Mouse (Mus musculus): ENCODE results near the gene Crybg3. TPM values are rescaled to one million over a fixed set of nuclear protein-coding genes. Genes with fewer than 3 reads are reported as not detected.

The Crybg3 gene
- 7.2 and 7.8 TPM in 2 replicates for polyA plus RNA-seq (2016; fragmentation: Nextera tagmentation; extraction: Ambion mirVana)

DNA sequence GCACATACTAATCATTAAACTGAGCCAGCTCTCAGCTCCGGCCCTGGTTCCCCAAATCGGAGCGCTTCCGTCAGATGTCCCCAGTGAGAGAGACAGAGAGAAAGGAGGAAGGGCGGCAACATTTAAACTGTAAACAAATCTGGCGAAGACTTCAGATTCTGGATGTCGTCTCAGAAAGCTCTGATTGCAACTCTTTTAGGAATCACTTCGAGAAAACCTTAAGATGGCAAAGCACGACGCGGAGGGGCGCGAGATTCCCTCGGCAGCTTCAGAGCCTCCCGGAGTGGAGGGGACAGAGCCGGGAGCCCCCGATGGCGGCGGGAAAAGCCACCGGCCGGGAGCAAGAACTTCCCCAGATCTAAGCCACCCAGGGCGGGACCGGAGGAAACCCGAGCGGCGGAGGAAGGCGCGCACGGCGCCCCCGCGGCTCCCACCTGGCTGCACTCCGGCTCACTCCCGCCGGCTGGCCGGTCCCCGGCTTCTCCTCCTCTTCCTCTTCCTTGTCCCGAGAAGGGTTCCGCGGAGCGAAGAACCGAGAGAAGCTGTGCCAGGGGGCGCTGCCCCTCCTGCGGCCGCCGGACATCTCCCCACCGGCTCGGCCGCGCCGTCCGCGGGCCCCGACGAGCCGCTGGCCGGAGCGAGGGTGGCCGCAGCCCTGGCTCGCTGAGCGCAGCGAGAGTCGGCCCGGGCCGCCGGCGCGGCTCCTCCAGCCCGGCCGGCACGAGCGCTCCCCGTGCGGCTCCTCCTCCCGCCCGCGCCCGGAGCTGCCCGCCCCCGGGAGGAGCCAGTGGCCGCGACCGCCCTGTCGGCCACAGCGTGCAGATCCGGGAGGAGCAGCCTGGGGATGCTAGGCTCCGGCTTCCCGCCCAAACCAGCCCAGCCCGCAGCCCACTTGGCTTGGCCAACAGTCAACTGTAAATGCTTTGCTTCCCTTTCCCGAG is at the start of gene Crybg3:
Gene Crybg3 (minus strand): TSS at position 669 of the 941 bp plus-strand sequence.
- DNase-seq (ENCODE audit: low spot score) = peak; percentile 84
- H3K27ac ChIP-seq = peak within 1 kb of the TSS; percentile 97
- H3K9me3 ChIP-seq (replicated peaks) = no peaks in the 10 kb centered on the region
- WGBS = under 1% methylated on average over 68 of the region's 90 CpGs
- H3K36me3 ChIP-seq = no peaks in the 10 kb centered on the region
- peak within 1 kb of the TSS; percentile 88 for H3K4me3 ChIP-seq
- no peaks in the 10 kb centered on the region for H3K27me3 ChIP-seq (ENCODE audit: low read depth, poor library complexity, severe bottlenecking)
- peaks cover 44% of the 10 kb centered on the region for H3K4me1 ChIP-seq

DNA sequence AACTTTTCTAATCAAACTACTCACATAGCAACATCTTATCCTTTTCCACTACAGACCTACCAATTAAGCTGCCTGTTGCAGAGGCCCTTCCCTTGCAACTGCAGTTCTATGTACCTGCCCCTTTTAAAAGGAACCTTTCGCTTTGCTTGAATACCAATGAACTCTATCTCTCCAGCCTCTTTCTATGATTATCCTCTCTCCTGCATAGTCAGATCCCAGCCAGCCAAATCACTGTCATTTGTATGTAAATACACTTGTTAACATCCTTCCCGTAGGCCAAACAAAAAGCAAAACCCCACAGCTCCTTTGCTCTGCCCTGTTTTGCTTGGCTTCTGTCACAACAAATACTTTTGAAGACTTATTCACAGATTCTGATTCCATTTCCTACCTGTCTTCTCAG is 43.0 kb upstream of the Crybg3 start:
- Histone ChIP-seq H3K36me3 (no peaks in the 10 kb centered on the region), H3K4me3 (no peak overlapping the region), H3K27me3 (ENCODE audit: low read depth, poor library complexity, severe bottlenecking) (no peaks in the 10 kb centered on the region; the same call in 1 of the 2 replicates), H3K9me3 (replicated peaks) (no peaks in the 10 kb centered on the region), H3K4me1 (no peaks in the 10 kb centered on the region), H3K27ac (no peak overlapping the region)
- WGBS = 58% methylated on average over 2 of the region's 2 CpGs
- DNase-seq (ENCODE audit: low spot score) = no peak

DNA sequence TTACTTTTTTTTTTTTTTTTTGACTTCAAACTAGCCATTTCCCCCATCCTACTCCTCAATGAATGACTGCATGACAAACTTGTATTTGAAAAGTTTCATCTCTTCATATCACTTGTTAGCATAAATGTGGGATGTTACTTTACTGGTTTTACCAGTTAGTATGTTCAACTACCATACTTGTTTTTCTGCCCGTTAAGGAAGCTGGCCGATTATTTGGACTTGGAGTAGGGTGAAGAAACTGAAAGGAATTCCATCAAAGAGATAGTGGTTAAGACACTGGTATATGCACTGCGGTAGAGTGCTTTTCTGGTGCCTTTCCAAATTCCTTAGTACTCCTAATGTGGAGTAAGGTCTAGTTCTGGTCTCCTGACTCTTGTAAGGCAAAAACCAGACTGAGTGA is 39.2 kb upstream of the Crybg3 start:
- peaks cover 8% of the 10 kb centered on the region; the same call in 1 of the 2 replicates for H3K4me1 ChIP-seq
- H3K9me3 ChIP-seq (replicated peaks) = no peaks in the 10 kb centered on the region
- DNase-seq (ENCODE audit: low spot score) = no peak
- 91% methylated on average over 3 of the region's 3 CpGs for WGBS
- no peaks in the 10 kb centered on the region for H3K36me3 ChIP-seq
- no peaks in the 10 kb centered on the region; the same call in 1 of the 2 replicates for H3K27me3 ChIP-seq (ENCODE audit: low read depth, poor library complexity, severe bottlenecking)
- no peak overlapping the region; the same call in 1 of the 2 replicates for H3K27ac ChIP-seq
- H3K4me3 ChIP-seq = peak overlapping the region; percentile 76; the same call in 1 of the 2 replicates

DNA sequence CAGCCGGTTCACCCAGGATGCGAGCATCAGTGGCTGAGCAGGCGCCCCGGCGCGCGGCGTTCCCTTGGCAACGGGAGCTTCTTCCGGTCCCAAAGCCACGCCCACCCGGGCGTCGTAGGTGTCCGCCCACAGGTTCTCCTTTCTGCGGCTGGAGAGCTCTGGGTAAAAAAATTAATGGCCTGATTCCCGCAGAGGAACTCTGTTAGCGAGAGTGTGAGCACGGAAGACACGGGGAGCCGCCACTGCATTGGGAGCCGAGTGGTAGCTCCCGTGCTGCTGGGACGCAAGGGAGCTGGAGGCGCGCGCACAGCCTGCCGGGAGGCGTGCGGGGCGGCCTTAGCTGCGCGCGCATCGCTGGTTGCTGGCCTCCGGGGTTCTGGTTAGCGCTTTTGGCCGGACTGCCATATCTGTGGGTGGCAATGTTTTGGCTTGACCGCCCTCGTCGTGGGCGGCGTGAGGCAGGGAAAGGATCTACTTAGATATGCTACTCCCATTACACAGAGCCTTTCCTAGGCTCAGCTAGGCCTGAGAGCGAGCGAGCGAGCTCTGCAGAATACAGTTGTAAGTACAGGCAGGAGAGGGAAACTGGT is 38.4 kb upstream of the Crybg3 start, which contains the start of gene Arl6:
Gene Arl6 (minus strand): TSS at position 290 of the 590 bp plus-strand sequence.
- H3K27me3 ChIP-seq (ENCODE audit: low read depth, poor library complexity, severe bottlenecking) = no peaks in the 10 kb centered on the region; the same call in 1 of the 2 replicates
- DNase-seq (ENCODE audit: low spot score) = peak; percentile 98
- no peaks in the 10 kb centered on the region for H3K9me3 ChIP-seq (replicated peaks)
- under 1% methylated on average over 46 of the region's 46 CpGs for WGBS
- H3K4me3 ChIP-seq = peak within 1 kb of the TSS; percentile 76
- H3K36me3 ChIP-seq = no peaks in the 10 kb centered on the region; the same call in 1 of the 2 replicates
- H3K4me1 ChIP-seq = peaks cover 8% of the 10 kb centered on the region; the same call in 1 of the 2 replicates
- H3K27ac ChIP-seq = peak within 1 kb of the TSS; percentile 96

DNA sequence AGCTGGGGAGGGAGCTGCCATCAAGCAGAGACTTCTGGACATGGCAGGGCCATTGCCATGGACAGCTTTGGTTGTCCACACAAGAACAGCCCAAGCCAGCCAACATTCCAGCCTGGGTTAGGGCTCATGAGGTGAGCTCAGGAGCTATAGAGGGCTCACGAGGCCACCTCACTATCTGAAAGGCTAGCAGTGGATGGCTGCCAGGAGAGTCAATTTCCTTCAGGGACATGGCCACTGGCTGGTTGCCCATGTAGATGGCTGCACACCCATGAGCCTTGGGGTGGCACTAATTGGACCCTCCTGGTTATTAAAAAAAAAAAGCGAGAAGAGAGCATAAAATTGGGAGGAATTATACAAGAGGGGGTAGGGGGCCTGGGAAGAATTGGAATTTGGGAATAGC is 33.8 kb upstream of the Crybg3 start:
- 93% methylated on average over 2 of the region's 2 CpGs for WGBS
- H3K4me3 ChIP-seq = no peak overlapping the region
- H3K27me3 ChIP-seq (ENCODE audit: low read depth, poor library complexity, severe bottlenecking) = no peaks in the 10 kb centered on the region
- H3K36me3 ChIP-seq = peaks cover 20% of the 10 kb centered on the region
- DNase-seq (ENCODE audit: low spot score) = no peak
- no peaks in the 10 kb centered on the region for H3K9me3 ChIP-seq (replicated peaks)
- no peak overlapping the region for H3K27ac ChIP-seq
- peaks cover 8% of the 10 kb centered on the region; the same call in 1 of the 2 replicates for H3K4me1 ChIP-seq

DNA sequence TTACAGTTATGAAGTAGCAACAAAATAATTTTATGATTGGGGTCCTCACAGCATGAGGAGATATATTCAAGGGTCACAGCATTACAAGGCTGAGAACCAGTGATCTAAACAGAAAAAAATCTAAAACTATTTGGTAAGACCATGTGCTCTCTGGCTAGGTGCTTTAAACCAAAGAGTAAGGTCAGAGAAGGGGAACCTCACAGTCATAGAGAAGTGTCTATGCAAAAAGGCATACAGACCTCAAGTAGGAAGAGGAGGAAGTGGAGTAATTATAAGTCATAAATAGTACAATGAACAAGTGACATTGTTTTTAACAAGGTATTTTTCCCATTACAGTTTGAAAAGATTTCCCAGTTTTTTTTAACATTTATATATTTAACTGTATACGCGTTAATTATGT is 20.8 kb upstream of the Crybg3 start:
- no peaks in the 10 kb centered on the region for H3K9me3 ChIP-seq (replicated peaks)
- H3K36me3 ChIP-seq = no peaks in the 10 kb centered on the region
- H3K27me3 ChIP-seq (ENCODE audit: low read depth, poor library complexity, severe bottlenecking) = no peaks in the 10 kb centered on the region
- WGBS = 99% methylated on average over 2 of the region's 2 CpGs
- H3K4me3 ChIP-seq = no peak overlapping the region
- no peak for DNase-seq (ENCODE audit: low spot score)
- H3K4me1 ChIP-seq = no peaks in the 10 kb centered on the region
- no peak overlapping the region for H3K27ac ChIP-seq

DNA sequence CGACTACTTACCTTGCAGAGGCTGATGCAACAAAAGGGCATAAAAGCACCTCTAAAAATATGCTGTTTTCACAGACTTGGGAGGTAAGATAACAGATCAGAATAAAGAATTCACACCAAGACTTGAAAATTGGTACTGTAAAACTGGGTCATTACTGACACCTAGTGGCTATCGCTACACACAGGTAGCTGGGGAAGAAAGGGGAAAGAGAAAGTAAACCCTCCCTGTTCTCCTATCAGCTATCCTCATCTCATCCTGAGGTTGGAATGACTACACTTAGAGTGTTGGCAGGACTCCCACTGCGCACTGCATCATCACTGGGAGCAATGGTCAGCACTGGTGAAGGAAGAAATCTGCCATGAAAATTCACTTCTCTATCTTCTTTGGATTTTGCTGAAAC is 16.4 kb upstream of the Crybg3 start:
- Histone ChIP-seq H3K4me3 (no peak overlapping the region), H3K36me3 (no peaks in the 10 kb centered on the region), H3K9me3 (replicated peaks) (no peaks in the 10 kb centered on the region), H3K27ac (no peak overlapping the region), H3K4me1 (no peaks in the 10 kb centered on the region), H3K27me3 (ENCODE audit: low read depth, poor library complexity, severe bottlenecking) (no peaks in the 10 kb centered on the region)
- DNase-seq (ENCODE audit: low spot score) = no peak
- 35% methylated on average over 3 of the region's 3 CpGs for WGBS

DNA sequence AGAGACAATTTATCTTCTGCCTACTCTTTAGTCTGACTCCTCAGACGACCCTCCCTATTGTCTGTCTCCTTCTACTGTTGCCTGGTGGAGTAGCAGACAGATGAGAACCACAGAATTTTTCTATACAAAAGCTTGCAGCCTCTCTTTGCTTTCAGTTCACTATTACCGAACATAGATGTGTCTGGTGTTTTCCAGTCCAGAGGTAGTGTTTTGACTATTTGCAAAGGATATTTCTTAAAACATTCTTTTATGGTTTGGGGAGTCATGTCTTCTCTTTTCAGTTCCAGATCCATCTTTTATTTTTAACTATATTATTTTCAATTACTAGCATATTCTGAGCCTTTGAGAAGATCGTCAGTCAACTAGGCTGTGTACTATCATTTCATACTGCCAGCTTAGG is 14.9 kb upstream of the Crybg3 start:
- DNase-seq (ENCODE audit: low spot score) = no peak
- 85% methylated on average over 3 of the region's 3 CpGs for WGBS
- Histone ChIP-seq H3K27ac (no peak overlapping the region), H3K4me3 (no peak overlapping the region), H3K9me3 (replicated peaks) (no peaks in the 10 kb centered on the region), H3K36me3 (no peaks in the 10 kb centered on the region; the same call in 1 of the 2 replicates), H3K27me3 (ENCODE audit: low read depth, poor library complexity, severe bottlenecking) (no peaks in the 10 kb centered on the region), H3K4me1 (no peaks in the 10 kb centered on the region)

DNA sequence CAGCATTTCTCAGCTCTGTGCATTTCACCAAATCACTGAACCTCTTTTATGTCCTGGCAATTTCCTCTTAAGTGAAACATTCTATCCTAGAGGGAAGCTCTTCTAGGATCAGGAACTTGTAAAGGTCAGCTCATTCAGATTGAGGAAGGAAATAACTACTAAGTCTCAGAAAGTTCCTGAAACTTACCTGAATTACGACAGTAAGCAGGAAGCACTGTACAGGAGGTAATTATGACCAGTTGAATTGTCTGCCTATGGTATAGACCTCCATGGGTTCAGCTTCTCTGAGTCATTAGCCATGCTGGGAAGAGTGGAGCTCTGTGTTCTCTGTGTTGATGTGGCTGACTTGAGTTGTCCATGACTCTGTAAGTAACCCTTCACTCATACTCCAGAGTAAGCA is 10.0 kb upstream of the Crybg3 start:
- WGBS = 88% methylated on average over 1 of the region's 1 CpGs
- Histone ChIP-seq H3K4me3 (no peak overlapping the region), H3K4me1 (peaks cover 2% of the 10 kb centered on the region; the same call in 1 of the 2 replicates), H3K27me3 (ENCODE audit: low read depth, poor library complexity, severe bottlenecking) (no peaks in the 10 kb centered on the region), H3K9me3 (replicated peaks) (no peaks in the 10 kb centered on the region), H3K27ac (no peak overlapping the region), H3K36me3 (no peaks in the 10 kb centered on the region; the same call in 1 of the 2 replicates)
- no peak for DNase-seq (ENCODE audit: low spot score)

DNA sequence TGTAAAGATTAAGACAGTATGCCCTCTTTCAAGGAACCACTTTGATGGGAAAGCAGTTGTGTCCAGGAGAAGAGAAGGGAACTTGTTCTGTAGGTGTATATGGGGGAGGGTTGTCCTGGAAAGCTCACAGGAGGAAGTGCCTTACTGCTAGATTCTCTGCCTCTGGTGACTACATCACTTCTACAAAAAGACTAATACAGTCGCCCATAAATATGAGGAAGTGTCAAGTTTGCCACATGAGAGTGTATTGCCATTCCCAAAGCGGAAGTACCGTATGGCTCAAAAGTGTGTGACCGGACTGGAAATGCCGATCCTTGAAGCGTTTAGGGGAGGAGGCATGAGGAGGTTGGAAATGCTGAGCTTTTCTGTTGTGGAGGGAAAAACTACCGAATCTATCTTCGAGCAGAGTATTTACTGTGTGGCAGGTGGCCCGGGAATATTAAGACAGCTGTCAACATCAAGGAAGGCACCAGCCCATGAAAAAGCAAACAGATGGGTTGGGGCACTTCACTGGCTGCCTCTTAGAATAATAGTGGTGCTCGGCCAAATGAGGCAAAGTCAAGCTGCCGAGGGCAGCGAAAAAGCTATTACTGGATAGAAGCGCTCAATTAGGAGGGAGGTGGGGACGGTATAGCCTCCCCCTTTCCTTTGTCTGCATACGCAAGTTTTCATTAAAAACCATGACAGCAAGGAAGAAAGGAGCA is 3.5 kb upstream of the Crybg3 start:
- no peaks in the 10 kb centered on the region for H3K36me3 ChIP-seq
- WGBS = 72% methylated on average over 15 of the region's 15 CpGs
- H3K27me3 ChIP-seq (ENCODE audit: low read depth, poor library complexity, severe bottlenecking) = no peaks in the 10 kb centered on the region
- H3K4me3 ChIP-seq = no peak overlapping the region
- H3K9me3 ChIP-seq (replicated peaks) = no peaks in the 10 kb centered on the region
- DNase-seq (ENCODE audit: low spot score) = no peak
- no peak overlapping the region for H3K27ac ChIP-seq
- peaks cover 22% of the 10 kb centered on the region for H3K4me1 ChIP-seq

DNA sequence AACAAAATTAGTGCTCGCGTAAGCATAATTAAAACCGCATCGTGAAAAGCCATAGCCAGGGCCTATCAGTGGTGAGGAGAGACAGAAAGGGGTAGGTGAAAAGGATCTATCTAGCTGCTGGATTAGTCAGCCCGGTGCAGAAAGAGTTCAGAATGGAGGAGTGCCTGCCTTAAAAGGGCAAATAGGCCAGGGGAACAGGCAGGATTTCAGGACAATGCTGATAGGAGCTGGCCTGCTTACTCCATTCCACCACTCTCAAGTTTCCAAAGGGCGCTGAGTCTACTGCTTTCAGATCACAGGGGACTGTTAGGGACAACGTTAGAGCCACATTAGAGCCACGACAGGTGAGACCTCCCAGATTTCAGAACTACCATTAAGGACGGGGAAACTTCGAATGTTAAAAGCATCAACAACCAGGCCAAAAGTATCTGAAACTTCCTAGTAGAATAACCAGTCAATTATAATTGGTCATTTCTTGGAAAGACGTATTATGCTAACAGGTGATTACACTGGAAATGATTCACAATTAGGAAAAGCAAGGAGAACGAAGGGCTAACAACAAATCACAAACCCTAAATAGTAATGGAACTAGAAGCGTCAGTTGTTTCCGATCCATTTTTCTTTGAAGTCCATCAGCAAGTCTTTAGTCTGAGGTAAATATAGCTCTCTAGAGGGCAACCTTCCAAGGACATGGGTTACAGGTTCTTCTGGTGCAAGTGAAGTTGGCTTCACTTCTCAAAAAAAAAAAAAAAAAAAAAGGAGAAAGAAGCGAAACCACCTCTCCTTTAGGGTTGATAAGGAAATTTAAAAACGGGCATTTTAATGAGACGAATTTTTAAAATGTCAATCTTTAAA is 1.1 kb downstream of the Crybg3 start:
- WGBS = 17% methylated on average over 17 of the region's 17 CpGs
- no peak for DNase-seq (ENCODE audit: low spot score)
- Histone ChIP-seq H3K27me3 (ENCODE audit: low read depth, poor library complexity, severe bottlenecking) (no peaks in the 10 kb centered on the region), H3K9me3 (replicated peaks) (no peaks in the 10 kb centered on the region), H3K27ac (peak overlapping the region; percentile 65), H3K36me3 (no peaks in the 10 kb centered on the region), H3K4me3 (peak overlapping the region; percentile 88), H3K4me1 (peaks cover 43% of the 10 kb centered on the region)

DNA sequence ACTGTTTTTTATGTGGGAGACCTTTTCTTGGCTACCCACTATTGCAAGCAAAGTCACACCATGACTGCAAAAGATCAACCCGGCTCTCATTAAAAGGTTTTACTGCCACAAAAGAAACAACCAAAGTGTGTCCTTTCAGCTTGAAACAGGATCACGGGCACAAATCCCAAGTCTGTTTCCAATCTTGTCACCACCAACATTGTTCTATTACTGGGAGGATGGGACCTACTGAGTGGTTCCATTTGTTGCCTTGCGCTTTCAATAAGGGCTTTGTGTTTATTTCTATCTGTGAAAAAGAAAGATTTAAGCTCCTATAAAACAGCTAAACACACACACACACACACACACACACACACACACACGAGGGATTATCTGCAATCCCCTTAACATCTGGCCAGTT is 1.8 kb downstream of the Crybg3 start:
- peak overlapping the region; percentile 88 for H3K4me3 ChIP-seq
- no peaks in the 10 kb centered on the region for H3K27me3 ChIP-seq (ENCODE audit: low read depth, poor library complexity, severe bottlenecking)
- WGBS = 17% methylated on average over 4 of the region's 4 CpGs
- H3K27ac ChIP-seq = peak overlapping the region; percentile 65
- no peaks in the 10 kb centered on the region for H3K9me3 ChIP-seq (replicated peaks)
- DNase-seq (ENCODE audit: low spot score) = no peak
- H3K4me1 ChIP-seq = peaks cover 37% of the 10 kb centered on the region
- no peaks in the 10 kb centered on the region for H3K36me3 ChIP-seq

All from limb, embryonic 10.5 days (tissue).